Mouse (Mus musculus): Measurements from ENCODE around the gene Cnmd.
A peak's percentile ranks its signal among the peaks of the same experiment; 100 is the strongest.

Gene Cnmd

DNA sequence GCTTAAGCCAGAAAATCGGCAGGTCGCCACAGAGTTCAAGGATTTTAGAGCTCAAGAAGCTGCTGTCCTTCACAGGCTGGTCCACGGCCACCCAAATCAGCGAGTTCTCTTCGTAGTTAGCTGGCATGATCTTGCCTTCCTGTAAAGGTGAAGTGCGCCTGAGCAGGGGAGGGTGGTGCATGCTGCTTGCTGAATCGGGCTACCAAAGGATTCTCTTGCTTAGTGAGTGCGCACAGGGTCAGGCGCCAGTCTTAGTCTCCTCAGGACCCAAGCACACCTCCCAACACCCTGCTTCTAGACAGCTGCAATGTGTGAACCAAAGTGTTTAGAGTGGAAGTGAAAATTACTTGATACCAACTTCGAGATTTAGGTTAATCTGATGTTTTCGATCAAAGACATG is 16.6 kb downstream of the Cnmd start:
- no peak for DNase-seq (ENCODE audit: low spot score in 2 of 2)

DNA sequence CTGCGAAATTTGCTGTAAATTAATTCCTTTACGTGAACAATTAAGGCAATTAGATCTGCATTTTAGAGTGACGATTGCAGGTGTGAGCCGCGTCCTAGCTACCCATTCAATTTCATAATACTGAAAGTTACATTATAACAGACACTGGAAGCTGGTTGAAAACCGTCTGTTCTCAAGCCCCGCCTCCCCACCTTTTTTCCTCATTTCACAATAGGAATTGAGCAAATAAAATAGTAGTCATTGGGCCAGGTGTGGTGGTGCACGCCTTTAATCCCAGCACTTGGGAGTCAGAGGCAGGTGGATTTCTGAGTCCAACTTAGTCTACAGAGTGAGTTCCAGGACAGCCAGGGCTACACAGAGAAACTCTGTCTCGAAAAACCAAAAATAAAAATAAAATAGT is 19.9 kb downstream of the Cnmd start:
- no peak for DNase-seq (ENCODE audit: low spot score in 2 of 2)

DNA sequence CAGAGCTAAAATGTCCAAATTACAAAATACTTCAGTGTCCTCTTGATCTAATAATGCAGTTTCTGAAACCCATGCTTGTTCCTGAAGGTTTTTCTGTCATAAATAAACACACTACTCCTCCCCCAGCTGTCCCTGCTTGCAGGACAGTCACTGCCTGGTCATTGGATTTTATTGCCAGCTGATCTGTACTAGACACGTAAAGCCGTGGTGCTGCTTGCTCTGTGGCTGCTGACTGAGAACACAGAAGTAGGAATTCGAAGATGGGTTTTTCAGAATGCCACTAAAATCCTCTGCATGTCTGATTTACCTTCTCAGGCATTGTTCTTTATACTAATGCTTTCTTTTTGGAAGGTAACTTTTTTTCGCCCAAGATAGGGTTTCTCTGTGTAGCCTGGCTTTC is 25.2 kb downstream of the Cnmd start:
- DNase-seq (ENCODE audit: low spot score in 2 of 2): no peak

DNA sequence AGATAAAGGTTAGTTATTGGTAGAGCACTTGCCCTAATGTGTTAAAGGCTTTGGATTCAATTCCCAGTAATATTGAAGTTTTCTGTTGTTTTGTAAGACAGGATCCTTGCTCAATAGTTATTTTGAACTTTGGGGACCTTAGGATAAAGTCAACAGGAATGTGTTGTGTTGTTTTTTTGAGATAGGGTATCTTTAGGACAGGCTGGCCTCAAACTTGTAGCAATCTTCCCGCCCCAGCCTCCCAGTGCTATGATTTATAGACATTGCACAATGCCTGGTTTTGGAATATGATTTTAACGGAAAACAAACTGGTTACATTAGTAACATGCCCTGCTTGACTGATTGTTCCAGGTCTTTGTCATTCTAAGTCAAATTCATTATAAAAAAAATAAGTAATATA is 28.8 kb downstream of the Cnmd start:
- DNase-seq (ENCODE audit: low spot score in 2 of 2): peak; percentile 43 to 57

DNA sequence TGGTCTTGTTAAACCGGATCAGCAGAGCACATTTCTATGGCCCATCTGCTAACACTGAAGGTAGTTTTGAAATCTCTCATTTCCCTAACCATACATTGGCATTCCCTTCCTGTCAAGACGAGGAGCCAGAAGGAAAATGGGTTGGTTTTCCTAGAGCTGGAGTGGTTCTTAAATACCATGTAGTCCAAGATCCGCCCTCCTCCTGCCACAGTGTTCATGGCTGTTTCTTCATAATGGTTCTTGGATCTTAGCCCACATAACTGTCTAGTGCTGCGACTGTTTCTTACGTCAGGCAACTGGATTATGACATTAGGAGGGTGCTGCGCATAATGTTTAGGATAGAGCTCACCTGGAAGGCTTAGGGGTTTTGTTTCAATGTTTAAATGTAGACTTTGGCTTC is 29.6 kb downstream of the Cnmd start:
- no peak for DNase-seq (ENCODE audit: low spot score in 2 of 2)

DNA sequence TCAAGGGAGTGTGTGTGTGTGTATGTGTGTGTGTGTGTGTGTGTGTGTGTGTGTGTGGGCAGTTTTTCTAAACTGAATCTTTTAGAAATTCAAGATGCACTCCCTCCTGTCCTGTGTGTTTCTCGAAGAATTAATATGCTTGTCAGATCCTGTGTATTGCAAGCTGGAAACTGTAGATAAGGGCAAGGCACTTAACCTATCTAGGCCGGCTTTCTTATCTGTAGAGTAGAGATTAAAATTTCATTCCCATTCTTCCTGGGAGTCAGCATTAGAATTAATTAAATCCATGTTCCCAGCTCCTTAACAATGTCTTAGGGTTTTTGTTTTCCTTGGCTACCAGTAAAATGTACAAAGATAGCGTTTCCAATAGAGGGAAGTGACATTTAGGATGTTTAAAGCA is 40.8 kb downstream of the Cnmd start:
- no peak for DNase-seq (ENCODE audit: low spot score in 2 of 2)

DNA sequence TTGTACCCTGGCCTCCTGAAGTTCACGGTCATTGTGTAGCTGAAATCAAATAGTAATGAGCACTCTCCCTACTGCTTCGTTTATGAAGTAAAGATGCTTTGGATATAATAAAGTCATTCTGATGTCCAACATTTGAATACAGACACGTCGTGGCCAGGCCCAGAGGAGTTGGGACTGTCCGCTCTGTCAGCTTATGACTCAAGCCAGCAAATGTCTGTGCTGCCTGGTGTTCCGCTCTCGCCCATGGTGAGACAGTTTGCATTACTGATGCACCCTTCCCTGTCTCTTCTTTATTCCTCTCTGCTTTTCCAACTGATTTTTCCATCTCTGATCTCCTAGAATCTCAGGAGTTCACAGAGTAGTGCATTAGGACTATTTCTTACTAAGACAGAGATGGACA is 42.2 kb downstream of the Cnmd start:
- no peak for DNase-seq (ENCODE audit: low spot score in 2 of 2)

DNA sequence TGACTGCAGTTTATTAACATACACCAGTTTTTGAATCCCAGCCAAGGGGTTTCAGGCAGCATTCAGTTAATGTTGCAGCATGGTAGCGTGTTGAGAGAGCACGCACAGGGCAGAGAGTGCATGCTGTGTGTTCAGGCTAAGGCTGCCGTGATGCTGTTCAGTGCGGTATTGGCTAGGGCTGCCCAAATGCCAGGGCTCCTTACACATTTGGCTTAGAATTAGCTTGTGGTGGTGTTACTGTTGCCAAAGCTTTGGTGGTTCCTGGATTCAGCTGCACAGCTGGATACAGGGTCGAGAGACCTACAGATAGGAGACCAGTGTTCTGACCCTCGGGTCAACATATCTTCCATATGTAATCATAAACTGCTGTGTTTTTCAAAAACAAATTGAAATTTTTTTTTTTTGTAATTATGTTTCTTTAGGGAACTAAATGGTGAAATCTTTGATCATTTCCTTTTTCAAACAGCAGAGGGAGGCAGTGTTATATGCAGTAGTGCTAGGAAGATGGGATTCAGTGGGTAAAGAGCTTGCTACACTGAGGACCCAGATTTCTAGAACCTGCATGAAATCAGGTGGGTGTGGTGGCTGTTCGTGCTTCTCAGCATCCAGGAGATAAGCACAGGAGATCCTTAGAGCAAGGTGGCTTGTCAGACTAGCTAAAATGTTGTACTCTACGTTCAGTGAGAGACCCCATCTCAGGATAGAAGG is 44.7 kb downstream of the Cnmd start:
- DNase-seq (ENCODE audit: low spot score in 2 of 2): peak in 1 of 2 experiments; percentile 31

DNA sequence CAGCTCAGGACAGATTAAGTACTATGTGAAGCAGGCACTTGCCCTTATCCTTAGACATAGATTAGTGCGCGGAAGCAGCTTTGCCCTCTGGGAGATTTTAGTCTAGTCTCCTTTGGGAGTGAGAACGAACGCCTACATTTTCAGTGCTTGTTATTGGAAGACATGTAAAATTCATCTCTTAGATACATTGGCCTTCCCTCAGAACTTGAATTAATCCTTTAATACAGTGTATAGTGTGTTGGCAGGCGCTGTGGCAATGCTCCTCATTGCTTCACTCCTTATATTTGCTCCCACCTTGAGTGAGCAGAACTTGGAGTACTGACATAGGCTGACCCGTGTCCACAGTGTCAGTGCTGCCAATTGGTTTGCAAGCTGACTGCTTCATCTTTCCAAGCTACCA is 53.7 kb downstream of the Cnmd start:
- no peak for DNase-seq (ENCODE audit: low spot score in 2 of 2)

DNA sequence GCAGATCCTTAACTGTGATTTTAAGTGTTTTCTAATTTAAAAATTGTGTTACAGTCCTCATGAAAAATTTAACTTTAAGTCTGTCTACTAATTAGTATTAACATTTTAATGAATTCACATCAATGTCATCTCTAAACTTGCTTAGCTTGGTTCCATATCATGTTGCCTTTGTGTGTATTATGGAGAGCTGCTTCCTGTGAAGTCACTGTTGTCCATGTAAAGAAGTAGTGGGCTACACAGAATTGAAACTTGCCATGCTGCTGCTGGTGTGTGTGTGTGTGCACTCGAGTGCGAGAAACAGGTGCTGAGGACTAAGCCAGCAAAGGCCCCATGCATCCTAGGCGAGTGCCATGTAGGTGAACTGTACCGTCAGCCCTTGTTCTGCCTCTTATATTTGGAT is 54.6 kb downstream of the Cnmd start:
- DNase-seq (ENCODE audit: low spot score in 2 of 2): no peak

DNA sequence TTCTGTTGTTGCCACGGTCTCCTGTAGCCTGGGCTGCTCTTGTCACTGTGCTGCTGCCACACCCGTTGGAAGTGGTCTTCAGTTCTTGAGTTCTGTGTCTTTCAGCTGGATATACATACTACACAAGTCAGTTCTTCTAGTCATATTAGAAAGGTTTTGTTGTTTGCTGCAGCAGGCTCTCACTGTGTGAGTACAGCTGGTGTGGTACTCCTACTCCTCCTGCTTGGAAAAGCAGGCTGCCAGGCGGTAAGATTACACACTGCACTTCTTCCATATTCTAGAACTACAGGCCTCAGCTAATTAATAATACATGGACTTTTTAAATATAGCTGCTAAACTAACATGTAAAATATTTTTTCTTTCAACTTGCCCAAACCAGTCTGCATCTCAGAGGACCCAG is 55.1 kb downstream of the Cnmd start:
- no peak for DNase-seq (ENCODE audit: low spot score in 2 of 2)

DNA sequence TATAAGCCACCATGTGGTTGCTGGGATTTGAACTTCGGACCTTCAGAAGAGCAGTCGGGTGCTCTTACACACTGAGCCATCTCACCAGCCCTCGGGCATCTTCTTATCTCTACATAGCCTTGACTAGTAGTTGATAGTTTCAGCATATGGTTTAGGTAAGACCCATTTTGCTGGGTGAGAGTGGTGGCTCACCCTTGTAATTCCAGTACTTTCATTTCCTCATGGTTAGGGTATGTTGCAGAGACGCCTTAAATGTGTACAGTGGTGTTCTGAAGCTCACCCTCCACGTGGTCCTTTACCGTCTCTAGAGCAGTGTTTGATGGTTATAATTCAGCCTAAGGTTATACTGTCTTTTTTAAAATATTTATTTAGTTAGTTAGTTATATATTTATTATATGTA is 55.6 kb downstream of the Cnmd start:
- DNase-seq (ENCODE audit: low spot score in 2 of 2): no peak

DNA sequence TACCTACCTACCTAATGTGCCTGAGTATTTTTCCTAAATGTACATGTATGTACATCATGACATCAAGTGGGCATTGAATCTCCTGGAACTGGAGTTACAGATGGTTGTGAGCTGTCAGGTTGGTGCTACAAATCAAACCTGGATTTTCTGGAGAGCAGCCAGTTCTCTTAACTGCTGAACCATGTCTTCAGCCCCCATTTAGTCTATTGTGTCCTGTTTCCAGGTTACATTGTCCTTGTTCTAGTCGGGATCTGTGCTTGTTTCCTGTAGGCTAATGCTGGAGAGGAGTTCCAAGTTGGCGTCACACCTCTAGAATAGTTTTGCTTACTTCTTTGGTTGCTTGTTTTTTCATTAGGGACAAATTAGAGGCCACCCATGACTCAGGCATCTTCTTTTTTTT is 56.1 kb downstream of the Cnmd start:
- peak in 1 of 2 experiments; percentile 40 for DNase-seq (ENCODE audit: low spot score in 2 of 2)

DNA sequence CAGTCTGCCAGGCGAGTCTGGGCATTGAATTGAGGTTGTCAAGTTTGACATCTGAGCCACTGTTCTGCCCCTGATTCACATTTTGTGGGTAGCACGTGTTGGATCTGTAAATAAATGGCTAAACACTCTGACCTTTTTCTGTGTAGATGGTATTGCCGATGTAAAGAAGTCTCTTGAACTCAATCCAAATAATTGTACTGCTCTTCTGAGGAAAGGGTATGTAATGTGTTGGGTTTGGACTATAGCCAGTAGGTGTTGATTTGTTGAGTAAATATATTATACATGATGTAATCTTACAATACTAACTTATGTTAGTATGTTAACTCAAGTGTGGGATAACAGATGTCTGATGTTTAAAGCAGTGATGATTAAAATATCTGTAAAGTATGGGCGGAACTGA is 65.4 kb downstream of the Cnmd start:
- DNase-seq (ENCODE audit: low spot score in 2 of 2): no peak

DNA sequence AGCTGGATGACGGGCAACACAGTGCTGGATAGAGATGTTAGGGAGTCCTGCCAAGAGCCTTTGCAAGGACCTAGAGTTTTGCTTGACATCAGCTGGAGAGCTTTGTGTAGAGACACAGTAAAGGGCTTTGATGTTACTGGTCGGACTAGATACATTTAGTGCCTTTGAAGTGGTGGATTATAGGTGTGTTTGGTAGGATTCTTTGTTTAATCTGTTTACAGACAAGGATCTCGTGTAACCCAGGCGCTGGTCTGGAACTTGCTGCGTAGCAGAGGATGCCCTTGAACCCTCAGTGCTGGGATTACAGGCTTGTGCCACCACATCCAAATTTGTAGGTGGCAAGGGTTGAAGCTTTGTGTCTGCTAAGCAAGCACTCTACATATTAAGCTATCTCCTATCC is 67.9 kb downstream of the Cnmd start:
- no peak for DNase-seq (ENCODE audit: low spot score in 2 of 2)

DNA sequence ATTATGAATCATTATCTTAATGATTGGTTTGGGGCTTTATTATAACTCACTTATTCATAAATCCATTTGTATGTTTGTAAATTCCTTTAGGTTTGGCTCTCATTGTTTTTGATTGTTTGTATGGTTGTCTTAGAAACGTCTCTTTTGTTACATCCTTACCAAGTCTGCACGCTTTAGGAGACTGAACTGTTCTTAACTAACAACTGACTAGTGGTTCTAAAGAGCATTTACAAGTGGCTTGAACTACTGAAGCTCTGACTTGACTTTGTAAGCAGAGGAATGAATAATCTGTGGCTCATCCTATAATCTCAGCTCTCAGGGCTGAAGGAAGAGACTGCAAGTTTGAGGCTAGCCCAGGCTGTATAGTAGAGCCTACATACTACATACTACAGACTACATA is 70.4 kb downstream of the Cnmd start:
- DNase-seq (ENCODE audit: low spot score in 2 of 2): no peak

DNA sequence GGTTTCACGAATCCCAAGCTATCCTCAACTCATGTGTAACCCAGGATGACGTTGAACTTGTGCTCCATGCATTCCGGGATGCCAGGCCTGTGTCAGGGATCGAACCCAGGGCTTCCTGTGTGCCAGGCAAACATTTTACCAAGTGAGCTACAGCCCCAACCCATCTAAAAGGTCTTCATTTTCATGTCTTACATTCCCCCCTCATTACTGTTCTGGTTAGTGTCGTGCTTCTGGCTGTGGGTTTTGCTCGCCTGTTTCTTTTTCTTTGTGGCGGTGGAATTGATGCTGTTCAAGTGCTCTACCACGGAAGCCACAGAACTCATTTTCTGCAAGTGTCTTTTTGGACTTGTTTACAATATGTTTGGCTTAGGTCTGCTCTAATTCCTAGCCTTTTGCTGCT is 71.1 kb downstream of the Cnmd start:
- DNase-seq (ENCODE audit: low spot score in 2 of 2): no peak

DNA sequence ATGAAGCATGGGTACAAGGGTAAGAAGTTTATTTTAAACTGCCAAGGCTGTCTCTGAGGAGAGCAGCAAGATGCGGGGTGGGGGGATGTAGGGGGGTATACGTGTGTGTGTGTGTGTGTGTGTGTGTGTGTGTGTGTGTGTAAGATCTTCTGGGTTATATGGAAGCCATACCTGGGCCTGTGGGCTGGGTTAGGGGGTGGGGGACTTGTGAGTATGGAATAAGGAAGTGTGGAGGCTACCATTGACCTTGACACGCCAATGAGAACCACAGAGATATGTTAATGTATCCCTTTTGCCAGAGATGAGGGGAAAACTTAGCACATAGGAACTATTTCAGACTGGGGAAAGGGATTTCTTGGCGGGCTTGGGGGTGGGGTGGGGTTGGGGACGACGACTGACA is 72.6 kb downstream of the Cnmd start:
- DNase-seq (ENCODE audit: low spot score in 2 of 2): no peak

DNA sequence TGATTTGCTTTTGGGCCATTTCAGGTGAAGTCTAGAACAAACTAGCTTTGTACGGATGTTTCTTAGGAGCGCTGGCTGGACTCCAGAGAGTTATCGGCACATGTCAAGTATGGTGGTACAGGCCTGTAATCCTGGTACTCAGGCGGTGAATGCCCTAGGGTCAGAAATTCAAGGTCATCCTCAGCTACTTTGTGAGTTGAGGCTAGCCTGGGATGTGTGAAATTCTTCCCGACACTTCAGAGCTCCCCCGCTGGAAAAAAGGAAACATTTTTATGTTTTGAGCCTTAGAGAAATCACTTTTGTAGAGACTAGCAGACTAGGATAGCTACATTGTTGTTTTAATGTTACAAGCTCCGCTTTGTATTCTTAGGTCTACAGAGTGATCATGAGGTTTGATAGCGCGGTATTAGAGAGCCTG is 73.4 kb downstream of the Cnmd start:
- no peak for DNase-seq (ENCODE audit: low spot score in 2 of 2)

DNA sequence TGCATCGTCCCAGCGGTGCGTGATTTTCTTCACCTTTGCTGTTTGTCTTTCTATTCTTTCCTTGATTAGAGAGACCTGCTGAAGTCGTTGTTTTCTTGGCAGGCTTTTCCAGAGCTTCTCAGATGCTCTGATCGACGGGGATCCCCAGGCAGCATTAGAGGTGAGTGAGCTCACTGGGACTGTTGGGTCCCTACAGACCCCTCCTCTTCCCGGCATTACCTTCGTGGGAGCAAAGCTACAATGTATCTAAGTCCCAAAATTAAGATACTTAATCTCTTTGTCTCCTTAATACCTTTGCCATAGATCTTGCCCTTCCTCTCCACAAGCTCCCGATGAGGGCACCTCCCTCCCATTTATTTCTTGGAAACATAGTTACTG is 74.1 kb downstream of the Cnmd start:
- DNase-seq (ENCODE audit: low spot score in 2 of 2): no peak

All from heart, adult 9 months (tissue).